Mouse (Mus musculus) myocyte (in vitro differentiated cells): ENCODE results near the gene Ablim1. TPM values are rescaled to one million over a fixed set of nuclear protein-coding genes. Genes with fewer than 3 reads are reported as not detected.

Source experiments
- H3K27me3 ChIP-seq: one replicate; pipeline ENCODE4 v1.6.1; 2011; ENCODE audit not compliant: control insufficient read depth, insufficient read depth, insufficient read length
- H3K36me3 ChIP-seq: one replicate; pipeline ENCODE4 v1.6.1; 2011; ENCODE audit not compliant: control insufficient read depth, insufficient read depth
- H3K4me2 ChIP-seq: one replicate; pipeline ENCODE4 v1.6.1; 2011; ENCODE audit warnings: low read depth, control low read depth
- H3K4me3 ChIP-seq: one replicate; pipeline ENCODE4 v1.5.1; 2011; ENCODE audit warnings: mild to moderate bottlenecking, control low read depth, moderate library complexity
- H3K79me2 ChIP-seq: one replicate; pipeline ENCODE4 v1.6.1; 2011; ENCODE audit not compliant: control insufficient read depth, insufficient read depth
- H3ac ChIP-seq: one replicate; pipeline ENCODE4 v1.6.1; 2011; ENCODE audit not compliant: control insufficient read depth, insufficient read length
- CEBPB ChIP-seq: IDR thresholded peaks from 2 replicates; pipeline ENCODE4 v1.6.1; 2011; ENCODE audit warnings: mild to moderate bottlenecking, moderate library complexity; ENCODE audit not compliant: poor library complexity, insufficient read depth, severe bottlenecking
- E2F4 ChIP-seq: IDR thresholded peaks from one replicate; pipeline ENCODE4 v1.6.1; 2011; ENCODE audit warnings: mild to moderate bottlenecking, control low read depth, moderate library complexity; ENCODE audit not compliant: insufficient read depth
- MAX ChIP-seq: IDR thresholded peaks from one replicate; pipeline ENCODE4 v1.6.1; 2011; ENCODE audit warnings: low read depth, mild to moderate bottlenecking, control low read depth
- MYOD1 ChIP-seq, 3 experiments: IDR thresholded peaks; one replicate each; pipeline ENCODE4 v1.6.1; 2011; ENCODE audit warnings: control low read depth in 2 of 3, low read depth in 2 of 3, mild to moderate bottlenecking in 2 of 3, moderate library complexity in 1 of 3; ENCODE audit not compliant: insufficient read length in 2 of 3, control insufficient read depth in 1 of 3
- MYOG ChIP-seq, 3 experiments: IDR thresholded peaks; one replicate each; pipeline ENCODE4 v1.6.1; 2011; ENCODE audit warnings: control low read depth in 2 of 3, low read depth in 2 of 3, mild to moderate bottlenecking in 2 of 3; ENCODE audit not compliant: insufficient read length in 2 of 3, control insufficient read depth in 1 of 3, insufficient read depth in 1 of 3
- POLR2A ChIP-seq: IDR thresholded peaks from one replicate; pipeline ENCODE4 v1.6.1; 2011; ENCODE audit warnings: low read depth, mild to moderate bottlenecking, control low read depth, moderate library complexity; ENCODE audit not compliant: insufficient read length
- POLR2AphosphoS2 ChIP-seq: IDR thresholded peaks from one replicate; pipeline ENCODE4 v1.6.1; 2011; ENCODE audit warnings: low read depth, control low read depth; ENCODE audit not compliant: insufficient read length
- REST ChIP-seq: IDR thresholded peaks from one replicate; pipeline ENCODE4 v1.6.1; 2011; ENCODE audit warnings: mild to moderate bottlenecking, control low read depth, moderate library complexity; ENCODE audit not compliant: insufficient read depth, insufficient read length
- SRF ChIP-seq: IDR thresholded peaks from one replicate; pipeline ENCODE4 v1.6.1; 2011; ENCODE audit warnings: low read depth; ENCODE audit not compliant: control insufficient read depth, insufficient read length
- TCF12 ChIP-seq: IDR thresholded peaks from one replicate; pipeline ENCODE4 v1.6.1; 2011; ENCODE audit warnings: mild to moderate bottlenecking, control low read depth; ENCODE audit not compliant: poor library complexity, insufficient read depth, severe bottlenecking
- TCF3 ChIP-seq: IDR thresholded peaks from one replicate; pipeline ENCODE4 v1.6.1; 2011; ENCODE audit warnings: low read depth, control low read depth; ENCODE audit not compliant: insufficient read length
- USF1 ChIP-seq: IDR thresholded peaks from one replicate; pipeline ENCODE4 v1.6.1; 2011; ENCODE audit warnings: low read depth, mild to moderate bottlenecking, control low read depth, moderate library complexity
- polyA plus RNA-seq: library from polyadenylated mRNA; unstranded; fragments of >200 nt; fragmentation: generic; extraction: Trizol; gene quantifications from one replicate; pipeline ENCODE4 v1.2.1, GENCODE M21; 2012; ENCODE audit warnings: missing spikeins

The Ablim1 gene
- polyA plus RNA-seq, 1 experiment: 29.9 TPM

DNA sequence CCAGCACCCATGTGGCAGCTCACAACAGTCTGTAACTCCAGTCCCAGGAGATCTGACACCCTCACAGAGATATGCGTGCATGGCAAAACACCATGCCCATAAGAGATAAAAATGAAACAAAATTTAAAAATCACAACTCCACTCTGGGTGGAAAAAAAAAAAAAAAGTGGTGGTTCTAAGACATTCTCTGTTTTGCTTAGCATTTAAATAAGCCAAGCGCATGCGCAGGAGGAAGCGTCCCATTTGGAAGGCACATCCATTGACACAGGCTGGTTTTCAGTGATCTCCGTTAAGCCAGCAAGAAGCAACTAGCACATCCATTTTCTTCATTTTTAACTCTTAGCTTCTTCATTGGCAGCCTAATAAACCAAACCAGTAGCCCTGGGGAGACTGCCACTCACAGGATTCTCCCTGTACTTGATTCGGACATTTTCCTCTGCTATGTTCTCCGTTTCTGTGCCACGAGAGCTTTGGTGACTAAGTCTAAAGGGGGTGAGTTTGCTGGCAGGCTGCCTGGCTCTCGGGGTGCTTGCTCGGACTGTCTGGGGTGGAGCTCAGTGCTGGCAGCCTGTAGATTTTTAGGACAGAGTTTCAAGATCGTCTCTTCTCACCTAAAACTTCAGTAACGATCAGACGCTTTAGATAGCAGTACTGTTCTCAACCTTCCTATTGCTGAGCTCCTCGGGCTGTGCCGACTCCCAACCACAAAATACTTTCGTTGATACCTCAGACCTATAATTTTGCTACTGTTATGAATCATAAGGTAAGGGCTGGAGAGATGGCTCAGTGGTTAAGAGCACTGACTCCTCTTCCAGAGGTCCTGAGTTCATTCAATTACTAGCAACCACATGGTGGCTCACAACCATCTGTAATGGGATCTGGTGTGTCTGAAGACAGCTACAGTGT, 259.3 kb downstream of the Ablim1 start:
- Histone ChIP-seq H3K4me3 (no peak overlapping the region), H3ac (no peak overlapping the region), H3K36me3 (peaks cover 4% of the 10 kb centered on the region), H3K27me3 (no peaks in the 10 kb centered on the region), H3K79me2 (no peaks in the 10 kb centered on the region), H3K4me2 (peak overlapping the region; percentile 83)
- TF ChIP-seq E2F4: no peak
- no peak for TF ChIP-seq USF1
- no peak for TF ChIP-seq POLR2A
- TF ChIP-seq CEBPB: no peak
- TF ChIP-seq MAX: no peak
- TF ChIP-seq MYOD1 (IDR thresholded peaks at IDR 0.05; ENCODE audit: control insufficient read depth in 1 of 3, insufficient read length in 2 of 3, low read depth in 2 of 3): no peak
- TF ChIP-seq MYOG (IDR thresholded peaks at IDR 0.05; ENCODE audit: control insufficient read depth in 1 of 3, insufficient read depth in 1 of 3, insufficient read length in 2 of 3, low read depth in 2 of 3): no peak

- H3K4me3 ChIP-seq: no peak overlapping the region
- peaks cover 4% of the 10 kb centered on the region for H3K36me3 ChIP-seq
- H3K27me3 ChIP-seq: no peaks in the 10 kb centered on the region
- H3K4me2 ChIP-seq: no peak overlapping the region
- H3ac ChIP-seq: no peak overlapping the region
- H3K79me2 ChIP-seq: no peaks in the 10 kb centered on the region
- no peak for TF ChIP-seq SRF
These were observed 261.8 kb downstream of the Ablim1 start for GRCm38 (mm10) chr19:57052959-57053358.

GRCm38 (mm10) chr19:57052016-57052415, 262.7 kb downstream of the Ablim1 start:
- Histone ChIP-seq H3ac (no peak overlapping the region), H3K4me2 (no peak overlapping the region), H3K36me3 (no peaks in the 10 kb centered on the region), H3K27me3 (no peaks in the 10 kb centered on the region), H3K4me3 (no peak overlapping the region), H3K79me2 (no peaks in the 10 kb centered on the region)
- no peak for TF ChIP-seq CEBPB
- no peak for TF ChIP-seq SRF
- TF ChIP-seq E2F4: no peak
- TF ChIP-seq MYOG (IDR thresholded peaks at IDR 0.05; ENCODE audit: control insufficient read depth in 1 of 3, insufficient read depth in 1 of 3, insufficient read length in 2 of 3, low read depth in 2 of 3): no peak
- TF ChIP-seq TCF3: no peak
- TF ChIP-seq REST: no peak
- no peak for TF ChIP-seq POLR2AphosphoS2
- TF ChIP-seq USF1: no peak
- TF ChIP-seq MAX: no peak
- no peak for TF ChIP-seq POLR2A
- no peak for TF ChIP-seq TCF12
- no peak for TF ChIP-seq MYOD1 (IDR thresholded peaks at IDR 0.05; ENCODE audit: control insufficient read depth in 1 of 3, insufficient read length in 2 of 3, low read depth in 2 of 3)

GRCm38 (mm10) chr19:57049592-57050090, 265.1 kb downstream of the Ablim1 start:
- peaks cover 3% of the 10 kb centered on the region for H3K36me3 ChIP-seq

More at GRCm38 (mm10) chr19:57049592-57050090, 265.1 kb downstream of the Ablim1 start:
- no peak overlapping the region for H3K4me3 ChIP-seq
- H3ac ChIP-seq: no peak overlapping the region
- H3K4me2 ChIP-seq: no peak overlapping the region
- no peaks in the 10 kb centered on the region for H3K27me3 ChIP-seq
- no peaks in the 10 kb centered on the region for H3K79me2 ChIP-seq
- no peak for TF ChIP-seq SRF
- TF ChIP-seq MAX: no peak
- TF ChIP-seq REST: no peak
- no peak for TF ChIP-seq CEBPB
- no peak for TF ChIP-seq E2F4
- no peak for TF ChIP-seq USF1
- no peak for TF ChIP-seq MYOD1 (IDR thresholded peaks at IDR 0.05; ENCODE audit: control insufficient read depth in 1 of 3, insufficient read length in 2 of 3, low read depth in 2 of 3)
- no peak for TF ChIP-seq TCF12
- no peak for TF ChIP-seq POLR2AphosphoS2
- no peak for TF ChIP-seq TCF3
- TF ChIP-seq POLR2A: no peak
- no peak for TF ChIP-seq MYOG (IDR thresholded peaks at IDR 0.05; ENCODE audit: control insufficient read depth in 1 of 3, insufficient read depth in 1 of 3, insufficient read length in 2 of 3, low read depth in 2 of 3)
